Mouse (Mus musculus) stomach, postnatal 0 days (tissue): Measurements from ENCODE around the gene Nup160. TPM values are rescaled to one million over a fixed set of nuclear protein-coding genes. Genes with fewer than 3 reads are reported as not detected.

Source experiments
- ATAC-seq: fragments of 200-750 bp; cut with Nextera tagmentation; 2 replicates; pipeline ENCODE4 v1.8.0; 2017; ENCODE audit not compliant: low FRiP score, low TSS enrichment
- DNase-seq: peaks from one replicate; pipeline ENCODE4 v3.0.0-alpha.2; 2016; ENCODE audit warnings: low spot score
- H3K27ac ChIP-seq: fragments of 300-500 bp; sonication (generic); replicated peaks from 2 replicates; pipeline ENCODE4 v1.5.1; 2014; ENCODE audit warnings: mild to moderate bottlenecking, control low read depth
- H3K27me3 ChIP-seq: fragments of 300-500 bp; sonication (generic); 2 replicates; pipeline ENCODE4 v1.6.1; 2014; ENCODE audit warnings: low read length; ENCODE audit not compliant: control insufficient read depth, insufficient read depth
- H3K36me3 ChIP-seq: fragments of 300-500 bp; sonication (generic); 2 replicates; pipeline ENCODE4 v1.6.1; 2014; ENCODE audit warnings: low read length, mixed read lengths; ENCODE audit not compliant: control insufficient read depth, insufficient read depth
- H3K4me1 ChIP-seq: fragments of 300-500 bp; sonication (generic); replicated peaks from 2 replicates; pipeline ENCODE4 v1.6.1; 2014; ENCODE audit warnings: antibody characterized with exemption; ENCODE audit not compliant: control insufficient read depth, insufficient read depth
- H3K4me2 ChIP-seq: fragments of 300-500 bp; sonication (generic); replicated peaks from 2 replicates; pipeline ENCODE4 v1.6.1; 2014; ENCODE audit warnings: low read depth, mild to moderate bottlenecking, control low read depth, moderate library complexity
- H3K4me3 ChIP-seq: fragments of 300-500 bp; sonication (generic); 2 replicates; pipeline ENCODE4 v1.5.1; 2014; ENCODE audit warnings: low read depth, low read length, control low read depth
- H3K9ac ChIP-seq: fragments of 300-500 bp; sonication (generic); 2 replicates; pipeline ENCODE4 v1.6.1; 2014; ENCODE audit warnings: mild to moderate bottlenecking, low read length, control low read depth, mixed read lengths
- H3K9me3 ChIP-seq: fragments of 300-500 bp; sonication (generic); 2 replicates; pipeline ENCODE4 v1.6.1; 2016; ENCODE audit warnings: low read length; ENCODE audit not compliant: control insufficient read depth
- CTCF ChIP-seq: IDR thresholded peaks from 2 replicates; pipeline ENCODE4 v1.5.1; 2016; ENCODE audit warnings: antibody characterized with exemption, low read depth, mild to moderate bottlenecking, moderate library complexity
- EP300 ChIP-seq: optimal IDR thresholded peaks from 2 replicates; pipeline ENCODE3; 2016; ENCODE audit warnings: antibody characterized with exemption
- WGBS: fragments of 180-500 bp; shearing (Covaris S2); extraction: QIAGEN DNeasy Blood & Tissue Kit; methylation state at CpG from one replicate; pipeline ENCODE4 v1.1.7; 2014; 5-methylcytosine and 5-hydroxymethylcytosine counted together
- polyA plus RNA-seq: library from polyadenylated mRNA; unstranded; fragments of >200 nt; fragmentation: Nextera tagmentation; extraction: Ambion mirVana; gene quantifications from 2 replicates; pipeline ENCODE4 v1.2.1, GENCODE M21; 2015

Gene Nup160
- polyA plus RNA-seq, 1 experiment from 2014 or later, result 8.1 TPM

DNA sequence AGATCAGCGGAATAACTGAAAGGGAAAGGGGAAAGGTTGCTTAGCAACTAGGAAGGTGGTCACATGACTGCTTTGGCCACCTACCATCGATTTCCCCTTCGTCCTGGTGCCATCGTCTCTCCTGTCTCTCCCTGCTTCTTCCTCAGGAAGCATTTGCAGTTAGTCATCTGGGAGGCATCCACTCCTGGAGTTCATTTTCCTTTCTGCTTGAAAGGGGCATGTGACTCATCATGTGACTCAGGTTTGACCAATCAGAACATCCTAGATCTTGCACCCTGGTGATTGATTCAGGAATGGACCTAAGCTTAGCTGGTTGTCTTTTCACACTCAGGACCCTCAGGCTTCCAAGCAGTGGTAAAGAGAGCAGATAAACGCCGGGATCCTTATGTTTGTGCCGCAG, 40.2 kb upstream of the Nup160 start:
- Histone ChIP-seq H3K4me3 (no peak overlapping the region), H3K27ac (no peak overlapping the region), H3K9me3 (no peaks in the 10 kb centered on the region), H3K36me3 (no peaks in the 10 kb centered on the region), H3K27me3 (no peaks in the 10 kb centered on the region), H3K4me1 (no peaks in the 10 kb centered on the region), H3K4me2 (no peak overlapping the region), H3K9ac (no peak overlapping the region)
- ATAC-seq, result no peak
- TF ChIP-seq CTCF (no peak), EP300 (no peak)
- 88% methylated on average over 7 of the region's 7 CpGs for WGBS
- DNase-seq, result no peak

DNA sequence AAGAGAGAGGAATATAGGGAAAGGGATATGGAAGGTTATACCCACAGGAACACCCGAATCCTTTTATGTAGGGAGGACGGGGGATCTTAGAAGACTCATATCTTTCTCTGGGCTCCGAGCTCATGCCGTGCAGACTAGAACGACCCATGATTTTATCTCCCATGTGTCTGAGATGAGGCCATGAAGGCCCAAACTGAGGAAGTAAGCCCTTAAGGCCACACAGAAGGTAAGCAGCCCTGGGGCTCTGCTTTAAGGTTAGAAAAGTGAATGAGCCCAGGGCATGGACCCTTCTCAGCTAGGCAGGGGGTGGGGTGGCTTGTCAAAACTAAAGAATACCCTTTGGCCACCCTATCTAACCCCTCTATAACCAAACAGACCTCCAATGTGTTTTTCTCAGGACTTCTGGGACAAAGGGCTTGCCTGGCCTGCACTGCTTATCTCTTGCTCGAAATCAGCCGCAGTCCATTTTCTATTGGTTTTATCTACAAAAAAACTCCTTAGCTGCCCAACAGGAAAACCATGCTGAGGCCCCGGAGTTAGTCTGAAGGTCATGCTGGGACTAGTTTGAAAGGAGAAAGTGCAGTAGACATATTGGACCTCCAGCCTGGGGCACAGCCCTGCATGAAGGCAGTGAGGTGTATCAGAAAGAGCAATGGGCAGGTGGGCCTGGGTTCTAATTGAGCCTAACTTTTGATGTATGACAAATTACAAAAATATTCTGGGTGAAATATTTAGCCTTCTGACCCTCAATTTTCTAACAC, 37.8 kb upstream of the Nup160 start:
- Histone ChIP-seq H3K9ac (no peak overlapping the region), H3K4me2 (no peak overlapping the region), H3K4me3 (no peak overlapping the region), H3K4me1 (no peaks in the 10 kb centered on the region), H3K36me3 (no peaks in the 10 kb centered on the region), H3K9me3 (no peaks in the 10 kb centered on the region), H3K27me3 (no peaks in the 10 kb centered on the region), H3K27ac (no peak overlapping the region)
- 67% methylated on average over 8 of the region's 8 CpGs for WGBS
- ATAC-seq (no peak), DNase-seq (peak; percentile 31)
- TF ChIP-seq EP300, result no peak
- TF ChIP-seq CTCF, result no peak

DNA sequence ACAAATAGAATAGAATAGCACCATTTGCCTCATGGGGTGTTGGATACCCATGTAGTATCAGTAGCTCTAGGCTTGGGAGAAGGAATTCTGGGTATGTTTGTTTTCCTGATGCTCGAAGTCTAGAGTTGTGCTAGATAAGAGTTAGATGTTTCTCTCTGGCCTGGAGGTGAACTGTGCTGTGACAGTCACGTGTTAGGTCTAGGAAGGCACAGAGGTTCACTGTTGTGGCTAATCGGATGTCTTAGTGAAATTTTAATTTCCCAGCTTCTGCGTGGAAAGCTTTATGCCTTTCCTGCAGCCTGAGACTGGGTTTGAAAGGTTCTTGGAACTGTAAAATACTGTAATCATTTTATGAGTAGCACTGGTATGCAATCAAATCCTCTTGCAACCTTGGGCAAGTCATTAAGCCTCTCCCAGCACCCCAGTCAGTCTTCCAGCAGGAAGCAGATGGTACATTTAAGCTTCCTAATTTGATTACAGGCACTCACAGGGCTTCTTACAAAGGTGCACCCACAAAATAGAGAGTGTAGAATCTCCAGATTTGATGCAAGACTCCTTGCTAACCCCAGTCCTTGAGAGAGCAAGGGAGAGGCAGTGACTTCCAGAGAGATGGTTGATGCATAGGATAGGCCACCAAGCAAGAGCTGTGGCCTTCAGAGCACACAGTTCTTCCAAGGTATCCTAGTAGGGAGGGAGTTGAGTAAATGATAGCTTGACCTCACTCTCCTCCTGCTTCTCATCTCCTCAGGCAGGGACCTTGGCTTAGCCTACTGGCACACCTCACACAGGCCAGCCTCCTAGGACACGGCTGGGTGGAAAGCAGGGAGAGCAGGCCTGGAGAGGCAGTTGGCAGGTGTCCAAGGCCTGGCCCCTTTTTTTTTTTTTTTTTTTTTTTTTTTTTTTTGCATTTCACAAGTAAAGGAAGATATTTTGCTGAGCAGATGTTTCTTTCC, 37.0 kb upstream of the Nup160 start:
- Histone ChIP-seq H3K36me3 (no peaks in the 10 kb centered on the region), H3K9ac (no peak overlapping the region), H3K4me3 (no peak overlapping the region), H3K4me2 (no peak overlapping the region), H3K27me3 (no peaks in the 10 kb centered on the region), H3K27ac (no peak overlapping the region), H3K9me3 (no peaks in the 10 kb centered on the region), H3K4me1 (no peaks in the 10 kb centered on the region)
- WGBS, result 38% methylated on average over 5 of the region's 5 CpGs
- TF ChIP-seq EP300 (no peak), CTCF (no peak)
- peak; percentile 73 for ATAC-seq
- peak; percentile 65 for DNase-seq

DNA sequence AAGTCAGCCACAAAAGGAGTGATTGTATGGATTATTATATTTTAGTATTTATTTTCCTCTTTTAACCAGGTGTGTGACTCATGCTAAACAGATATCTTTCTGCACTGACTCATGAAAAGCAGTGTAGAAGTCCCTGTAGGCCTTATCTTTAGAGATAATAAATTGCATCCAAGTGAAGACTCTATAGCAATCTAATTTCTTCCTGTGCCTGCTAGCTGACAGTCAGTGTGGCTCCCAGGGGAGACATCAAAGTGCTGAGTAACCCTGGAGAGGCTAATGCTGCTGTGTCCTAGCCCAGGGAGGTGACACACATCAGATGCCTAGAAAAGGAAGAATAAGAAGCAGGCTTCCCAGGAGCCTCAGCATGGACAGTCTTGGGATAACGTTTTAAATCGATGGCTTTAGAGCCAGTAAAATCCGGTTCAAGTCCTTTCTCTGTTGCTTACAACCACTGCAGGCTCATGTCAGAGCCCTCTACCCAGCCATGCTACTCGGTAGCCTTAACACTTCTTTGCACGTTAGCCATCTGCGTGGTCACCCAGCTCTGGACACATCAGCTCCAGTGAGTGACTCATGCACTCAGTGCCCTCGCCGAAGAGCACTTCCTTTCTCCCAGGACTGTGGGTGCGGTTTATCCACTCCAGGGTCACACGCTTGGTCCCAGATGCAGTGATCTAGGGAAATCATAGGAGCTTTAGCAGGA, 35.9 kb upstream of the Nup160 start:
- Histone ChIP-seq H3K27me3 (no peaks in the 10 kb centered on the region), H3K4me2 (no peak overlapping the region), H3K27ac (no peak overlapping the region), H3K4me3 (no peak overlapping the region), H3K9me3 (no peaks in the 10 kb centered on the region), H3K4me1 (no peaks in the 10 kb centered on the region), H3K36me3 (no peaks in the 10 kb centered on the region), H3K9ac (no peak overlapping the region)
- no peak for TF ChIP-seq EP300
- TF ChIP-seq CTCF, result no peak
- 63% methylated on average over 10 of the region's 10 CpGs for WGBS
- DNase-seq (no peak), ATAC-seq (peak; percentile 80)

DNA sequence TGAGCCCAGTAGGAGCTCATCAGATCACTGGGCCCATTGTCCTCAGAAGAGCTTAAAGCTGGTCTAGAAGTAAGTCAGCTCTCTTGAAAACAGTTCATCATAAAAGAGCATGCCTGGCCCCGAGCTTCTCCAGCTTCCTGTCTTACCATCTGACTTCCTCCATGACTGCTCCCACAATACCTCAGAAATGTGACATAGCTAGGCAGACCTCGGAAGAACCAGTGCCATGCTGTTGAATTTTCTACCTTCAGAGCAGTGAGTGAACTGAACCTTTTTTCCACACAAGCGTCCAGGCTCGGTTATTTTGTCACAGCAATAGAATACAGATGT, 35.3 kb upstream of the Nup160 start:
- ATAC-seq (no peak), DNase-seq (no peak)
- TF ChIP-seq CTCF, result no peak
- no peak for TF ChIP-seq EP300
- no peak overlapping the region for H3K27ac ChIP-seq
- no peak overlapping the region for H3K9ac ChIP-seq
- no peaks in the 10 kb centered on the region for H3K4me1 ChIP-seq
- 83% methylated on average over 4 of the region's 4 CpGs for WGBS
- no peaks in the 10 kb centered on the region for H3K9me3 ChIP-seq
- H3K36me3 ChIP-seq, result no peaks in the 10 kb centered on the region
- no peaks in the 10 kb centered on the region for H3K27me3 ChIP-seq
- no peak overlapping the region for H3K4me2 ChIP-seq
- no peak overlapping the region for H3K4me3 ChIP-seq
